Comparison of ENCODE assay signal across 9 mouse cellular contexts in the genomic region with DNA sequence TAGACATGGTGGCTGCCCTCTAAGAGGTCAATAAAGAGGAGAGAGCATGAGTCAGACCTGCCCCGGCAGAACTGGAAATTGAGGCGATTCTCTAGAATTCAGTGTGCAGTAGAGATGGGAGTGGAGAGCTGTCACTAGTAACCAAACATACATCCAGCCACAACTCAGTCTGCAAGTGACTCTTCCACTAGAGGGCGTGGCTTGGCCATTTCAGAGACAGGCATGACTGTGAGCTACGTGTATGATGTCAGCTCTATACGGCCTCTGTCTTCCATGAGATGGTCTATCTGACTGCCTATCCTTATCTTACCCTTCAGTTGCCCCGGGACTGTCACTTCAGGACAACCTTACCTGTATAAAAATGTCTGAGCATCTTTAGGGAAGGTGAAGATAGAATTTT. TPM values are rescaled to one million over a fixed set of nuclear protein-coding genes. Genes with fewer than 3 reads are reported as not detected.
DNase-seq lines count a peak whose midpoint lies in the region; ATAC-seq and TF ChIP-seq lines count a peak whose summit lies in the region.
"Had no signal": no experiment of that assay in that cellular context is flagged by ENCODE, and none has a peak within 500 bp of the region (broad histone marks: within the 10 kb centered on the region; RNA-seq: fewer than 3 reads in every experiment).

No protein-coding gene starts in this region.

- DNase-seq in frontal cortex, postnatal 10 days (ENCODE audit: low spot score in 2 of 2): no peak
- DNase-seq in testis, postnatal 10 days (ENCODE audit: low spot score): no peak
- DNase-seq in cerebellum, postnatal 10 days: peak; percentile 16 to 24
- peak; percentile 45 for DNase-seq in mesoderm, embryonic 11.5 days (ENCODE audit: low read depth, low spot score)
- no peak for DNase-seq in spleen, postnatal 4 days (ENCODE audit: low spot score in 2 of 2)

- peak; percentile 19; the same call in 1 of the 2 replicates for TF ChIP-seq CTCF in testis, adult 2 months (IDR thresholded peaks at IDR 0.05; ENCODE audit: control insufficient read depth, insufficient read depth, insufficient replicate concordance, low read depth, low read length)

- H3K27ac ChIP-seq in testis, adult 2 months (ENCODE audit: control insufficient read depth, insufficient read depth, low read depth, low read length): no peak overlapping the region
- no peak overlapping the region for H3K27ac ChIP-seq in kidney, embryonic 16.5 days (ENCODE audit: low read length)
- H3K27ac ChIP-seq: limb, embryonic 15.5 days had no signal

- no peak for TF ChIP-seq POLR2A in testis, adult 2 months (IDR thresholded peaks at IDR 0.05; ENCODE audit: control insufficient read depth, low read depth, low read length)

- no peaks in the 10 kb centered on the region for H3K36me3 ChIP-seq in testis, adult 2 months (ENCODE audit: control insufficient read depth, insufficient read depth, low read length)
- no peaks in the 10 kb centered on the region for H3K36me3 ChIP-seq in kidney, embryonic 16.5 days (ENCODE audit: insufficient read depth, low read length)
- H3K36me3 ChIP-seq: limb, embryonic 15.5 days had no signal

- no peaks in the 10 kb centered on the region for H3K4me1 ChIP-seq in testis, adult 2 months (ENCODE audit: control insufficient read depth, insufficient read depth, low read length)
- no peaks in the 10 kb centered on the region for H3K4me1 ChIP-seq in kidney, embryonic 16.5 days (ENCODE audit: insufficient read depth, low read length)
- H3K4me1 ChIP-seq: limb, embryonic 15.5 days had no signal

- 42% methylated on average over 6 of the region's 6 CpGs for WGBS in kidney, embryonic 16.5 days

- no peak overlapping the region for H3K9ac ChIP-seq in kidney, embryonic 16.5 days (replicated peaks; ENCODE audit: low read length)
- H3K9ac ChIP-seq: limb, embryonic 15.5 days had no signal

- H3K27me3 ChIP-seq in testis, adult 2 months (ENCODE audit: control insufficient read depth, insufficient read depth, low read length): no peaks in the 10 kb centered on the region
- no peaks in the 10 kb centered on the region for H3K27me3 ChIP-seq in kidney, embryonic 16.5 days (ENCODE audit: insufficient read depth, low read length)
- H3K27me3 ChIP-seq: limb, embryonic 15.5 days had no signal

- H3K4me2 ChIP-seq in kidney, embryonic 16.5 days (replicated peaks; ENCODE audit: low read depth, low read length): no peak overlapping the region
- H3K4me2 ChIP-seq: limb, embryonic 15.5 days had no signal

- no peaks in the 10 kb centered on the region for H3K9me3 ChIP-seq in kidney, embryonic 16.5 days (ENCODE audit: low read length)
- H3K9me3 ChIP-seq: limb, embryonic 15.5 days had no signal

- H3K4me3 ChIP-seq in testis, adult 2 months (ENCODE audit: control insufficient read depth, low read depth, low read length): no peak overlapping the region
- no peak overlapping the region for H3K4me3 ChIP-seq in kidney, embryonic 16.5 days (ENCODE audit: low read length)
- H3K4me3 ChIP-seq: limb, embryonic 15.5 days had no signal

- peak; percentile 100 for ATAC-seq in frontal cortex, adult (ENCODE audit: low TSS enrichment)
- ATAC-seq in kidney, embryonic 16.5 days (ENCODE audit: low FRiP score, low TSS enrichment): peak; percentile 46; the same call in 1 of the 2 replicates

RNA-seq across cellular contexts. Expression of gene Ndfip2, which starts 26.0 kb away (rescaled TPM):
- 74.3 and 81.6 TPM in 2 replicates for polyA plus RNA-seq in testis, adult 2 months (2012; rRNA removed)
- polyA plus RNA-seq in kidney, embryonic 16.5 days (2015; fragmentation: Nextera tagmentation; extraction: Ambion mirVana): 69.6 and 69.9 TPM in 2 replicates

RNA-seq across cellular contexts. Expression of gene Rbm26, which starts 55.3 kb away (rescaled TPM):
- polyA plus RNA-seq in testis, adult 2 months (2012; rRNA removed): 16.3 and 20.9 TPM in 2 replicates
- 25.5 and 28.9 TPM in 2 replicates for polyA plus RNA-seq in kidney, embryonic 16.5 days (2015; fragmentation: Nextera tagmentation; extraction: Ambion mirVana)

Comparison
In these comparisons a context has a peak if more than half of its experiments do, and no peak if none do; other contexts are left out.
1. DNase-seq: peak in cerebellum, postnatal 10 days (2 of 2) and mesoderm, embryonic 11.5 days (single experiment); none in frontal cortex, postnatal 10 days (0 of 2), testis, postnatal 10 days (single experiment) and spleen, postnatal 4 days (0 of 2).